Mouse (Mus musculus) liver, embryonic 11.5 days (tissue): ENCODE measurements around the gene Mthfr. TPM values are rescaled to one million over a fixed set of nuclear protein-coding genes. Genes with fewer than 3 reads are reported as not detected.

Experiments used
- ATAC-seq: fragments of 200-750 bp; cut with Nextera tagmentation; replicated peaks from 2 replicates; pipeline ENCODE4 v1.8.0; 2017; ENCODE audit warnings: moderate number of reproducible peaks, mild to moderate bottlenecking, moderate TSS enrichment, moderate library complexity; ENCODE audit not compliant: low FRiP score
- DNase-seq: peaks from one replicate; pipeline ENCODE4 v3.0.0-alpha.2; 2017; ENCODE audit warnings: low spot score
- H3K27ac ChIP-seq: fragments of 300-500 bp; sonication (generic); 2 replicates; pipeline ENCODE4 v1.5.1; 2014; ENCODE audit warnings: mild to moderate bottlenecking, low read depth, low read length, control low read depth
- H3K27me3 ChIP-seq: fragments of 300-500 bp; sonication (generic); replicated peaks from 2 replicates; pipeline ENCODE4 v1.6.1; 2014; ENCODE audit warnings: low read length, mixed read lengths; ENCODE audit not compliant: control insufficient read depth, insufficient read depth
- H3K36me3 ChIP-seq: fragments of 300-500 bp; sonication (generic); 2 replicates; pipeline ENCODE4 v1.6.1; 2014; ENCODE audit warnings: mild to moderate bottlenecking, low read length, moderate library complexity, mixed read lengths; ENCODE audit not compliant: control insufficient read depth, insufficient read depth
- H3K4me1 ChIP-seq: fragments of 300-500 bp; sonication (generic); replicated peaks from 2 replicates; pipeline ENCODE4 v1.6.1; 2014; ENCODE audit warnings: low read length, mixed read lengths; ENCODE audit not compliant: control insufficient read depth, insufficient read depth
- H3K4me2 ChIP-seq: fragments of 300-500 bp; sonication (generic); 2 replicates; pipeline ENCODE4 v1.6.1; 2014; ENCODE audit warnings: mild to moderate bottlenecking, control low read depth, moderate library complexity
- H3K4me3 ChIP-seq: fragments of 300-500 bp; sonication (generic); 2 replicates; pipeline ENCODE4 v1.5.1; 2014; ENCODE audit warnings: low read depth, low read length, control low read depth
- H3K9ac ChIP-seq: fragments of 300-500 bp; sonication (generic); 2 replicates; pipeline ENCODE4 v1.6.1; 2014; ENCODE audit warnings: low read depth, low read length, control low read depth
- H3K9me3 ChIP-seq: fragments of 300-500 bp; sonication (generic); 2 replicates; pipeline ENCODE4 v1.6.1; 2016; ENCODE audit warnings: low read length, inconsistent platforms, mixed read lengths; ENCODE audit not compliant: control insufficient read depth
- WGBS: fragments of 180-500 bp; shearing (Covaris S2); extraction: QIAGEN DNeasy Blood & Tissue Kit; methylation state at CpG from one replicate; pipeline ENCODE4 v1.1.7; 2014; 5-methylcytosine and 5-hydroxymethylcytosine counted together
- polyA plus RNA-seq: library from polyadenylated mRNA; unstranded; fragments of >200 nt; fragmentation: Nextera tagmentation; extraction: Ambion mirVana; gene quantifications from 2 replicates; pipeline ENCODE4 v1.2.1, GENCODE M21; 2014

Gene Mthfr
- polyA plus RNA-seq, 1 experiment from 2014 or later = 16.1 TPM

GRCm38 (mm10) chr4:148033858-148034410, 4.9 kb upstream of the Mthfr start:
- H3K27ac ChIP-seq = no peak overlapping the region
- H3K4me2 ChIP-seq = no peak overlapping the region
- ATAC-seq (no peak), DNase-seq (no peak)
- no peaks in the 10 kb centered on the region for H3K27me3 ChIP-seq
- H3K9me3 ChIP-seq = no peaks in the 10 kb centered on the region
- H3K4me1 ChIP-seq = peaks cover 6% of the 10 kb centered on the region
- H3K36me3 ChIP-seq = no peaks in the 10 kb centered on the region; the same call in 1 of the 2 replicates
- no peak overlapping the region for H3K9ac ChIP-seq
- 71% methylated on average over 7 of the region's 7 CpGs for WGBS
- no peak overlapping the region for H3K4me3 ChIP-seq

- Histone ChIP-seq H3K9me3 (no peaks in the 10 kb centered on the region), H3K4me1 (peaks cover 18% of the 10 kb centered on the region), H3K36me3 (no peaks in the 10 kb centered on the region), H3K9ac (no peak overlapping the region), H3K27ac (no peak overlapping the region), H3K4me3 (no peak overlapping the region), H3K27me3 (no peaks in the 10 kb centered on the region), H3K4me2 (no peak overlapping the region)
- 81% methylated on average over 3 of the region's 3 CpGs for WGBS
- ATAC-seq (no peak), DNase-seq (no peak)
Measured at GRCm38 (mm10) chr4:148035440-148035839, 3.4 kb upstream of the Mthfr start.

DNA sequence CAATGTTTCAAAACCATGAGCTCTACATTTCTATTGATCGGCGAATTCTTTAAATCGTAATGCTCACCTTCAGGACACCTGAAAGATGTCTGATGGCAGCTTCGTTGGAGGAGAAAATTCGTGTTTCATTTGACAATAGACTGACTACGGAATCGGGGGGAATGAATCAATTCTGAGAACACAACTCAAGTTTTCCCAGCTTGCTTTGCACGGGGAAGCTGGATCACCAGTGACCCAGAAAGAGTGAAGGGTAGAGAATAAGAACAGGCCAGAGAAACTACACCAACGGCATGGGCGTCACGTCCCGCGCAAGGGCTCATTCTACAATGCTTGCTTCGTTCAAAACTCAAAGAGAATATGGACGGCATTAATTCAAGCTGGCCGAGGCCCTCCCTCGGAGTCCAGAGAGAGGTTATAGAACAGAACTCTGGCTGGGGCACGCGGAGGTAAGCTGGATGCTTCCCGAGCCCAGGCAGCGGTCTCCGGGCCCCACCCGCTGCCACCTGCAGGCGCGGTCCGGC, 738 bp upstream of the Mthfr start:
- Histone ChIP-seq H3K4me3 (peak overlapping the region; percentile 61), H3K36me3 (no peaks in the 10 kb centered on the region), H3K4me1 (peaks cover 45% of the 10 kb centered on the region), H3K9ac (peak overlapping the region; percentile 73), H3K27ac (peak overlapping the region; percentile 35; the same call in 1 of the 2 replicates), H3K9me3 (no peaks in the 10 kb centered on the region), H3K4me2 (peak overlapping the region; percentile 87), H3K27me3 (no peaks in the 10 kb centered on the region)
- 7% methylated on average over 26 of the region's 26 CpGs for WGBS
- ATAC-seq = no peak
- no peak for DNase-seq

DNA sequence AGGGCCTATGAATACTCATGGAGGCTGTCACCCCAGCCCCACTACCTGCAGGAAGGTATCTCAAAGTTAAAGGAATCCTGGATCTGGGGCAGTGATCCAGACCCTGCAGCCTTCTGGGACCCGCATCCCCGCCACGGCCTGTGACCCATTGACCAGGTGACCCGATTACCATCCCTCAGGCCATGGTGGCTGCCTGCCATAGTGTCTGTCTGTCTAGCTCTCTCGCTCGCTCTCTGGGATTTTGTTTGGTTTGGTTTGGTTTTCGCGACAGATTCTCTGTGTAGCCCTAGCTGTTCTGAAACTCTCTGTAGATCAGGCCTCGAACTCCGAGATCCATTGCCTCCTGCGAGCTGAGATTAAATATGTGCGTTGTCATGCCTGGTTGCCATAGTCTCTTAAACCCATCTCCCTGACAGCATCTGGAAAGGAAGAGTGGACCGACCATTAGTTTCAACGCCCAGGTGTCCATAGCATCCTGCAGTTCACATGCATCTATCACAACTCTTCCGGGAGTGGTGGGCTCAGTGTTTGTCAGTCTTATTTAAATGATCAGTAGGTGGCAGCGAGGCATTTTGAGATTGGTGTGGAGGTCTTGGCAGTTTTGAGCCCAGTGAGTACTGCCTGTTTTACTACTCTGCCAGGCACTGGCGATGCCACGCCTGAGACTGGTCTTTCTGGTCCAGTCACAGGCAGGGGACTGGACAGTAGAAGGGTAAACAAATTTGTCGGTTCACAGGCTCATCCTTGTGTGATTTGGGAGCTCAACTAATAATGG, 564 bp downstream of the Mthfr start:
- ATAC-seq = peak; percentile 1; the same call in 1 of the 2 replicates
- WGBS = 18% methylated on average over 19 of the region's 19 CpGs
- Histone ChIP-seq H3K27me3 (no peaks in the 10 kb centered on the region), H3K36me3 (peaks cover under 1% of the 10 kb centered on the region; the same call in 1 of the 2 replicates), H3K4me1 (peaks cover 52% of the 10 kb centered on the region), H3K4me2 (peak overlapping the region; percentile 96), H3K9ac (peak overlapping the region; percentile 85), H3K27ac (peak overlapping the region; percentile 89), H3K9me3 (no peaks in the 10 kb centered on the region), H3K4me3 (peak overlapping the region; percentile 61)
- no peak for DNase-seq

- WGBS = 64% methylated on average over 15 of the region's 15 CpGs
- peak overlapping the region; percentile 89 for H3K27ac ChIP-seq
- H3K4me3 ChIP-seq = peak overlapping the region; percentile 61
- peaks cover 2% of the 10 kb centered on the region; the same call in 1 of the 2 replicates for H3K36me3 ChIP-seq
- H3K27me3 ChIP-seq = no peaks in the 10 kb centered on the region
- H3K9ac ChIP-seq = peak overlapping the region; percentile 85
- peaks cover 60% of the 10 kb centered on the region for H3K4me1 ChIP-seq
- DNase-seq = no peak
- no peak for ATAC-seq
- no peaks in the 10 kb centered on the region for H3K9me3 ChIP-seq
- H3K4me2 ChIP-seq = peak overlapping the region; percentile 96
Measured at GRCm38 (mm10) chr4:148040029-148040830, 1.4 kb downstream of the Mthfr start.

DNA sequence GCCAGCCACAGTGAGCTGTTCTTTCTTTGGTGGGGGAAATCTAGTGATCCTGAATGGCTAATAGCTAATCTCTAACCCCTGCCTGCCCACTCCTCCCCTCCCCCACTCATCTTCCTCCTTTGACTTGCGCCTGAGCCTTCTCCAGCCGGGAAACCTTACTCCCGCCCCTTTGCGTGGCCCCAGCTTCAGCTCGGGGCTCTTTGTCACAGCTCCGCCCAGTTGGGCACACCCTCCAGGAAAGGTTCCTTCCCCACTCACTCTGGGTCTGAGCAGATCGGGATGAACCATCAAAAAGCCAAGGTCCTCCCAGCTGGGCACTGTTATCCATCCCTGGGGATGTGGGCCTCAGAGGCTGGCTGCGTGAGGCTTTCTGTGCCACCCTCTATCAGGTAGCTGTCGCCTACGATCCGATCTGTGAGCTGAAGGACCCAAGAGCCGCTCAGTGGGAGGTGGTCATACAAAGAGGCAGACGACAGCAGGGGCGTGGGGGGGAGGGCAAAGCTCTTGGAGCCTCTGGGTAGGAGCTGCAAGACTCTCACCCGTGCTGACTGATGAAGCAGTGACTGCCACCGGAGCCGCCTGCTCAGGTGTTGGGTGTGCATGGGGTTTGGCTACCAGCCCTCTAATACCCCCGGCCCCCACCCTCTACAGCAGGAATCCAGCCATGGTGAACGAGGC, 2.2 kb downstream of the Mthfr start:
- under 1% methylated on average over 19 of the region's 19 CpGs for WGBS
- Histone ChIP-seq H3K9ac (peak overlapping the region; percentile 85), H3K36me3 (peaks cover 6% of the 10 kb centered on the region; the same call in 1 of the 2 replicates), H3K4me1 (peaks cover 68% of the 10 kb centered on the region), H3K4me2 (peak overlapping the region; percentile 96), H3K4me3 (peak overlapping the region; percentile 61), H3K27ac (peak overlapping the region; percentile 89), H3K9me3 (no peaks in the 10 kb centered on the region), H3K27me3 (no peaks in the 10 kb centered on the region)
- ATAC-seq = peak; percentile 33
- DNase-seq = peak; percentile 73

DNA sequence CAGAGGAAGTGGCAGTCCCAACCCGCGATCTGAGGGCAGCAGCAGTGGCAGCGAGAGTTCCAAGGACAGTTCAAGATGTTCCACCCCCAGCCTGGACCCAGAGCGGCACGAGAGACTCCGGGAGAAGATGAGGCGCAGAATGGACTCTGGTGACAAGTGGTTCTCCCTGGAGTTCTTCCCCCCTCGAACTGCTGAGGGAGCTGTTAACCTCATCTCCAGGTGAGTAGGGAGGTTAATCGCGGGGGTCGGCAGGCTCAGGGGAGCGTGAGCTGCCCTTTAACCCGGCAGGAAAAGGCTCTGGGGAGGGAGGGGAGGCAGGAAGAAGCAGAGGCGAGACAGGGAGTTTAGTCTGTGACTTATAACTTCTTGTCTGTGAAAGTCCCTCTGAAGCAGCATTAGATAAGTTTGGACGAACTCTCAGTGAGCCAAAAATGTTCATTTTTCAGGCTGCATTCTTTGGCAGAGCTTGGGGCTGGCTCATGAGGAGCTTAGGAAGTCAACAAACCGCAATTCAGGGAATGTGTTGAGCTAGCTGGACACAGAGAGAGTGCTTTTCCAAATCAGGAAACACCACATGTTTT, 2.8 kb downstream of the Mthfr start:
- Histone ChIP-seq H3K27me3 (no peaks in the 10 kb centered on the region), H3K27ac (peak overlapping the region; percentile 89), H3K4me2 (peak overlapping the region; percentile 96), H3K4me3 (peak overlapping the region; percentile 61), H3K9me3 (no peaks in the 10 kb centered on the region), H3K4me1 (peaks cover 74% of the 10 kb centered on the region), H3K9ac (peak overlapping the region; percentile 85), H3K36me3 (peaks cover 6% of the 10 kb centered on the region; the same call in 1 of the 2 replicates)
- no peak for ATAC-seq
- WGBS = 7% methylated on average over 16 of the region's 16 CpGs
- no peak for DNase-seq
